Mouse (Mus musculus) cerebellum, postnatal 25 days (tissue): ENCODE results near the gene Tmem89.

Experiments
- DNase-seq, 2 experiments: peaks; one replicate each; pipeline ENCODE4 v3.0.0; 2021; ENCODE audit warnings: mixed read lengths in 2 of 2

Gene Tmem89

DNA sequence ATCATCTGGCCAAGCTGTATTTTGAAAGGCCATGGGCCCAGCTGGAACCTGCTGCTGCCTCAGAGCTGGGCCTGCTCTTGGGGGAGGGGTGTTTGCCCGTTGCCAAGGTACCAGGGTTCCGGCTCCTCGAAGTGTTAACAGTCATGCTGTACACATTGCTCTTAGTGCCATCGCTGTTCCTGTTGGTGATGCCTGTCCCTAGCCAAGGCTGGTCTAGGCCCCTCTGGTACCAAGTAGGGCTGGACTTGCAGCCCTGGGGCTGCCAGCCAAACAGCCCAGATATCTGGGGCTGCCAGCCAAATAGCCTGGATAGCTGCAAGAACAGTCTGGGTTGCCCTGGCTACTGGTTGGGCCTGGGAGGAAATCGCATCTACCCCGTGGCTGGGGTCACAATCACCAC, at the start of gene Tmem89:
Tmem89 (plus strand) TSS at position 129 of the 400 bp plus-strand sequence.
- DNase-seq: peak; percentile 48 to 72

GRCm38 (mm10) chr9:108912308-108912707, 2.1 kb upstream of the Tmem89 start:
- no peak for DNase-seq

DNA sequence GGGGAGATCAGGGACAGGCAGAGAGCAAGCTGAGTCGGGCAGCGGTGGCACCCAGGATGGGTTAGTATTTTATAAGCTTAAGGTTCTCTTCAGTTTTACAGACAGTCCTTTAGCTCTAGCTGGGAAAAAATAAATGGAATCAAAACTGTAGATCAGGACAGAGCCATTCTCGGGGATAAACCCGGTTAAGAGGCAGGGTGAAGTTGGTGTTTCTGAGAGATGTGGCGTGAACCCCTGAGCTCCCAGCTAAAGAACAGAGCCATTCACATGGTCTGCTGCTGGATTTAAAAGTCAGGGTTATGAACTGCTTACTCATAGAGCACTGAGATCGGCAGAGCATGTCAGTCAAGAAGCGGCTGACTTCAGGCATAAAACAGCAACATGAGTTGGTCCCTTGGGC, 1.3 kb upstream of the Tmem89 start:
- DNase-seq: no peak

- DNase-seq: no peak
Measured at GRCm38 (mm10) chr9:108913621-108914020, 798 bp upstream of the Tmem89 start.

- no peak for DNase-seq
Measured at GRCm38 (mm10) chr9:108925897-108926296, 11.5 kb downstream of the Tmem89 start.

- DNase-seq: no peak
Measured at GRCm38 (mm10) chr9:108928424-108928823, 14.0 kb downstream of the Tmem89 start.

DNA sequence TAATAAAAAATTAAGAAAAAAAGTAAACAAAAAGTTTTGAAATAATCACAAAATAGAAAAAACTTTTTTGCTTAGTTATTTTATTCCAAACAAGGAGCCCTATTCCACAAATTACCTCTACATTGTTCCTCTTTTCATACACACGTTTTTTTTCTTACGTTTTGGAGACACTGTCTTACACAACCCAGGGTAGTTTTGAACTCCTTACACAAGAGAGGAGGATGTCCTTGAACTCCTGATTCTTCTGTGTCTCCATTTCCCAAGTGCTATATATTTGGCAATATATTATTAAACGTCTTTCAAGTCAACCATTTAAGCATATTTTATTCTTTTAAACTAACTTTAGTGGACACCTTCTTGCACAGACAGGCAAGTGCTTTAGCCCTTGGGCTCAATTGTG, 21.6 kb downstream of the Tmem89 start:
- DNase-seq: no peak

- DNase-seq: peak; percentile 98 to 99
Measured at GRCm38 (mm10) chr9:108936418-108937364, 22.3 kb downstream of the Tmem89 start, which contains the start of gene Uqcrc1. Gene Uqcrc1 (plus strand): TSS chr9:108936633.

DNA sequence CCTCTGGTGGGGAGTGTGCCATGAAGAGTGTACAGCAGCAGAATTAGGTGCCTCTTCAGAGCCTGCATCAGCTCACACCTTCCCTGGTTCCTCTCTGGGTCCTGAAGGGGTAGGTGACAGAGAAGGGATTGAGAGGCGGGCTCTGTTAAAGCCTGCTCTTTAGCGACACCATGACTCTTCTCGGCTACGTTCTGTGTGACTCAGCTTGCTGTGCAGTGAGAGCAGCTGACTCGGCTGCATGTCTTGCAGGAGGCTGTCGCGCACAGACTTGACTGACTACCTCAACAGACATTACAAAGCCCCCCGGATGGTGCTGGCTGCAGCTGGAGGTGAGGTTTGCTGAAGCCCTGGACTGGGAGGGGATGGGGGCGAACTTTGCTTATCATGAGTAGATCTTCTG, 30.7 kb downstream of the Tmem89 start:
- DNase-seq: no peak

GRCm38 (mm10) chr9:108945608-108946007, 31.2 kb downstream of the Tmem89 start:
- no peak for DNase-seq

DNA sequence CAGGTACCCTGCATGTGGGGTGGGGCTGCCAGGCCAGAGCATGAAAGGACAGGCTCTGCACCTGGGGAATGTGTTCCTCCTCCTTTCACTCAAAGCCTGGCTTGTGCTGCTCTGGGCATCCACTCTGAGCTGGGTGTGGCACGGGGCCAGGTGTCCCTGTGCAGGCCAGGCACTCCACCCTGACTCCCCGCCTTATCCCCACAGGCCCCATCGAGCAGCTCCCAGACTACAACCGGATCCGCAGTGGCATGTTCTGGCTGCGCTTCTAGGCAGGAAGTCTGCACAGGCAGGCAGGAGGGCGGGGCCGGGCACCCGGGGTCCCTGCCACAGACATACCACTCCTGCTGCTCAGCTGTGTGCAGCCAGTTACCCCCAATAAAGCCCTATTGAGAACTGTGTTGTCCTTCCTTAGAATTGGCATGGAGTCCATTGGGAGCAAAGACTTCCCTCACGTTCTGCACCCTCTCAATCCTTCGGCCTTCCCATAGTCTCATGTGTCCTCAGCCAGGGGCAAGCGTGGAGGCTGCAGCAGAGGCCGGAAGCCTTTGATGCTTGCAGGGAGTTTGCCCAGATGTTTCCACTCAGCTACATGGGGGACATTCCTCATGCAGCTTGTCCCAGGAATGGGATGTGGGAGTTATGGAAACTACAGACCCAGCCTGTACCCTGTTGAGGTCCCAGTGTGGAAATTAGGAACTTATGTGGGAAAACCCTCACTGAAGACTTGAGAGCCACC, 35.0 kb downstream of the Tmem89 start:
- peak; percentile 70 to 83 for DNase-seq

DNA sequence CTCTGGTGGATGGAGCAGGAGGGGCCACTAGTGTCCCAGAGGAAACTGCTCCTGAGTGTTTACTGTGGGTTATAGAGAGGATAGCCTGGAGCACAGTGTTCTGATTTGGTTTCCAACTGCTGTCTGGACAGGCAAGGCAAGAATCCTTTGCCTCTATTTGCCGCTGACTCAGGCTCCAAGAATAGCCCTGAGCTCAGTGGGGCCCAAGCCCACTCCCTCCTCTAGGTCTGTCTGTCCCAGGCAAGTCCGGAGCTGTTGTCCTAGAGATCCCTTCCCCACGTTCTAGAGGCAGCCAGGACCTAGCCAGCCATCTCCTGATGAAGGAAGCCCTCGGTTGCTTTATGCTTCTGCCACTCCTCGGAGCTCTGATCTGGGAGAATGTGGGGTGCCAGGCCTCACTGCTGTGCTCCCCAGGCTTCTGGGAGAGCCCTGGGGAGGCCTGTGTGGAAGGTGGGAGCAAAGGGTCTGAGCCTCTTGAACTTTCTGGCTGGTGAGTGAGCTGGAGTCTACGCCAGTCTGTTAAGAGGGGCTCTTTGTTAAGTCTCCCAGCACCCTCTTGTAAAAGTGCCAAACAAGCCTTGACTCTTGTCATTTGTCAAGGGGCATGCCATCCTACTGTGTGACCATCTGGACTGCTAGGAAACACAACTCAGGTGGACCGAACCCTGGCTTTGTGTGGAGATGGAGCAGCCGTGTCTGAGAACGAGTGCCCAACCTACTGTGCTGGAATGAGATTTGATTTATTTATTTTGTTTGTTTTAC, 35.7 kb downstream of the Tmem89 start:
- peak; percentile 52 to 61 for DNase-seq

GRCm38 (mm10) chr9:108953081-108953636, 38.7 kb downstream of the Tmem89 start, which contains the start of gene Col7a1:
Gene Col7a1 (plus strand): TSS chr9:108953586.
- no peak for DNase-seq

- DNase-seq: peak in 1 of 2 experiments; percentile 33
Measured at GRCm38 (mm10) chr9:108955241-108955640, 40.8 kb downstream of the Tmem89 start.

DNA sequence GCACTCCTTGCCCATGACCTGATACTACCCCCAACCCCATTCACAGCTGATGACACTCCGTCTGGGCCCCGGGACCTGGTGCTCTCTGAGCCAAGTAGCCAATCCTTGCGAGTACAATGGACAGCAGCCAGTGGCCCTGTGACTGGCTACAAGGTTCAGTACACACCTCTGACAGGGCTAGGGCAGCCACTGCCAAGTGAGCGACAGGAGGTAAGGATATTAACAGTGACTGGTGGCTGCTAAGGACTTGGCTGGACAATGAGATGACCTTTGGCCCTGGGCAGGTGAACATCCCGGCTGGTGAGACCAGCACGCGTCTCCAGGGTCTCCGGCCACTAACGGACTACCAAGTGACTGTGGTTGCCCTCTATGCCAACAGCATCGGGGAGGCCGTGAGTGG, 41.4 kb downstream of the Tmem89 start:
- no peak for DNase-seq

DNA sequence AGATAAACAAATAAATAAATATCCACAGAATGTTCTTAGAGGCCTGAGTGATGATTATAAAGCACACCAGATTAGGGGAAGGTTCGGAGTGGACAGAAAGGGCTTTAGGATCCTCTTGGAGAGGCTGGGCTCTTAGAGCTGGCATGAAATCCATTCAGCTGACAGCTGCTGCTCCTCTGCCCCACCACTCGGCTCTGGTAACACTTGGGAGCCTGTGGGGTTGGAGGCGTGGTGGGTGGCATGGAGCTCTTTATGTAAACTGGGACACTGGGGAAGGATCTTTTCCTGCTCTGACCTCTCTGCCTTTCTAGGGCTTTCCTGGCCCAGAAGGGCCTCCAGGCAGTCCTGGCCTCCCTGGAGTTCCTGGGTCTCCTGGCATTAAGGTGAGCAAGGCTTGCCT, 49.2 kb downstream of the Tmem89 start:
- no peak for DNase-seq

- no peak for DNase-seq
Measured at GRCm38 (mm10) chr9:108964338-108964737, 49.9 kb downstream of the Tmem89 start.
